Mouse (Mus musculus) ES-Bruce4 (cell line): Measurements from ENCODE around the gene Ica1.

ENCODE experiments used
- CTCF ChIP-seq: IDR thresholded peaks from one replicate; pipeline ENCODE4 v1.8.1; 2011; ENCODE audit warnings: low read depth, low read length
- POLR2A ChIP-seq: IDR thresholded peaks from one replicate; pipeline ENCODE4 v1.8.1; 2011; ENCODE audit warnings: low read length; ENCODE audit not compliant: insufficient read depth

DNA sequence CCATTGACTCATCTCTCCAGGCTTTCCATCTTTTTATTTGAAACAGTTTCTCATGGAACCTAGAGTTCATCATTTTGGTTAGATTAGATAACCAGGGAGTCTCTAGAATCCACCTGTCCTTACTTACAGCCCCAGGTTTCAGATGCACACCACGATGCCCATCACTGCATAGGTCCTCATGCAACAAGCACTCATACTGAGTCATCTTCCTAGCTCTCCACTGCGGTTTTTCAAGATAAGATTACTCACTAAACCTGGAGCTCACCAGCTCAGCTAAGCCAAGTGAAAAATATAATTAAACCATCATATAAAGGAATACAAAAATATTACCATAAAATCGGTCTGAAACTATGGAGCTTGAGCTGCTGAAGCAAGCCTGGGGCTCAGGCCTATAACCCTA lies 194.4 kb downstream of the Ica1 start:
- no peak for TF ChIP-seq CTCF
- no peak for TF ChIP-seq POLR2A
